Mouse (Mus musculus): ENCODE results near the gene Sept5.

The Sept5 gene

GRCm38 (mm10) chr16:18631141-18631540 lies 1.4 kb upstream of the Sept5 start:
- no peak for DNase-seq

DNA sequence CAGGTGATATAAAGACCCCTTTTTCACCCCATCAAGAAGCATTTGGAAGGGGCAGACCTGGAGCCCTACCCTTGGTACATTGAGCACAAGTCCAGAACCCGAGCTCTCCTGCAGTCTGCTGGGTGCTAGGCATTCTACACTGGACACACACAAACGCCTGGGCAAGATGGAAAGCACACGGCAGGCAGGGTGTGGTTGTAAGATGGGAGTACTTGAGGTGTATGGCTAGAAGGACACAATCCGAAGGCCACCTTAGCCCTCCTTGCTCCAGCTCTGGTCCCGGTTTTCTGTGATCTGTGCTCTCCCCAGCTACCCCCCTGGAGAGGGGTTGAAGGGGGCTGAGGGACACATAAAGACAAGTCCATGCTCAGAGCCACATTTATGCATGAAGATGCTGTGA lies 537 bp upstream of the Sept5 start:
- DNase-seq = no peak

GRCm38 (mm10) chr16:18628948-18629340 lies 810 bp downstream of the Sept5 start:
- no peak for DNase-seq

DNA sequence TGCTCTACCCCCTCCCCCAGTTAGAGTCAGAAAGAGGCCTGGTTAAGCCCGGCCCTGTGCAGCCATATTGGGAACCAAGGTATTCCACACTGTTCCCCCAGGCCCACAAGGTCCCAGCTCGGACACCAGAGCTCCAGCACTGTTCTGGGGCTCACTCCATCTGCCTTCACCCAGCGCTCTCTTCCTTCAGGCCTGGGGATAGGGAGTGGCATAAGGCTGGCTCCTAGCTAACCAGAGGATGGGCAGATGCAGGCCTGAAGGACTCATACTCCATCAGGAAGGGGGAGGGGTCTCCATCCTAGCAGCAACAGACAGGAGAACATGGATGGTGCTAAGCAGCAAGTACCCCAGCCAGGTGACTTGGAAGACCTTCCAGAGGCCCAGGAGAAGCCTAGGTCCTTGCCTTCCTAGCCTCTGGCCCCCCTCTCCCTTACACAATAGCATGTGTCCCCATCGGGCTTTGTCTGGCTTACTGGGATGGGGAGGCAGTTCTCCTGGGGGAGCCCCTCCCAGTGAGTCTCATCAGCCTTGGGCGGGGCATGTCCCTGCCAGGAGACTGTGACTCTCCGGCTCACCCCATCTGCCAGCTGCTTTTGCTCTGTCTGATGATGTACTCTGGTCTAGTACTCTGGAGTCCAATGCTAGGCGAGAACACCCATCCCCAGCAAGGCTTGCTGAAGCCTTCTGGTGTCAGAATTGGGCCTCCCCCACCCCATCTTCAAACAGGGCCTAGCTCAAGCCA lies 1.4 kb downstream of the Sept5 start:
- DNase-seq = no peak

DNA sequence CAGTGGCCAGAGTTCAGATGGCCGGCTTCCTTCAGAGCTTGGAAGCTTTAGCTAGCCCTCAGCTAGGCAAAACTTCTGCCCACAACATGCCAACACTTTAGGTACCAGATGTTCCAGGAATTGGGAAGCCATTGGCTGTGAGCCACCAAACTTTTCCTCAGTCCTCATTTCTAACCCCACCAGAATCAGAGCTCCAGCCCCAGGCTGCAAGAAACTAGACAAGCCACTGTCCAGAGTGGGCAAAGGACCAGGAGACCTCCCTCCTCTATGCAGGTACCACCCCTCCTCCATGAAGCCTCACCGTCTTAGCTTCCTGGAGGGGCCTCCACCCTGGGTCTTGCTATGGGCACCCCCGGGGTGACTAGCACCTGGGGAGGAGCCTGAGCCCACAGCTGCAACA lies 2.6 kb downstream of the Sept5 start:
- no peak for DNase-seq

DNA sequence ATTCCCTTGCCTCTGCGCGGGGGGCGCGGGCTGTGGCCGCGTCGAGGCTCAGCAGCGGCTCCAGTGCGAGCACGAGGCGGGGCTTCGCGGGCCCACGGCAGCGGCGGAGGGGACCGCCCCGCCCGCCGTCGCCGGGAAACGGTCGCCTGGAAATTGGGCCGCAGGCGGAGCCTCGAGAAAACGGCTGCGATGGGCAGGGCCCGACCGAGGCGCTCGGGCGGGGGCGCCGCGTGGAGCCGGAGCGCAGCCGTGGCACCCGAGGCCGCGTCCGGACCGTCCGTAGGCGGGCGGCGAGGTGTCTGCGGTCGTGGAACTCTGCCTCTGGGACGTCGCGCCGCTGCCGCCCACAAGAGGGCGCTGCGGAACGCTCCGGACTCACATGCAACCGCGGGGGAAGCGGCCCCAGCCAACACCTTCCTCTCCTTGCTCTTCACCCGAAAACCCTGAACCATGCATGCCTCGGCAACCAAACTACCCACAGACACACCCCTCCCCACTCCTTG lies 3.3 kb downstream of the Sept5 start, which contains the start of gene Gm49601:
Gene Gm49601 (minus strand): TSS at position 52 of the 503 bp plus-strand sequence.
- DNase-seq = peak; percentile 79

DNA sequence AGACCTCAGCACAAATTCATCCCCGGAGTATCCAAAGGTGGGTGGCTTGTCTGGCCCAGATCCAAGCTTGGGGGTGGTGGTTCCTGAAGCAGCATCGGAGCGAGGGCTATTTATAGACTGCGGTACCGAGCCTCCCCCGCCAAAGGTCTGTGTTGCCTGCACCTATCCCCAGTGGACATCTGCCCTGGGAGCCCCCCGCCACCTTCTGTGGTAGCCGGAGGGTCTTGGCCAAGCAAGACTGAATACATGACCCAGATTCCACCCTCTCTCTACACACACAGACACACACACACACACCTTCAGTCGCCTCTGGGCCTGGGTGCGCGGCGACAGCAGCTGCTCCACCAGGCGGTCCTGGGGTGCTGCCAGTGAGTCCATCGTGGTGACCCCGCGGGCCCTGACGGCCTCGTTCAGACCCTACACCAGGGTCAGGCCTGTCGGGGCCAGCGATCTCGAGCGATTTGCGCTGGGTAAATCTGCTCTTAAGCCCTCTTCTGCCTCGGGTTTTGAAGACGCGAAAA lies 3.9 kb downstream of the Sept5 start:
- peak; percentile 85 for DNase-seq

DNA sequence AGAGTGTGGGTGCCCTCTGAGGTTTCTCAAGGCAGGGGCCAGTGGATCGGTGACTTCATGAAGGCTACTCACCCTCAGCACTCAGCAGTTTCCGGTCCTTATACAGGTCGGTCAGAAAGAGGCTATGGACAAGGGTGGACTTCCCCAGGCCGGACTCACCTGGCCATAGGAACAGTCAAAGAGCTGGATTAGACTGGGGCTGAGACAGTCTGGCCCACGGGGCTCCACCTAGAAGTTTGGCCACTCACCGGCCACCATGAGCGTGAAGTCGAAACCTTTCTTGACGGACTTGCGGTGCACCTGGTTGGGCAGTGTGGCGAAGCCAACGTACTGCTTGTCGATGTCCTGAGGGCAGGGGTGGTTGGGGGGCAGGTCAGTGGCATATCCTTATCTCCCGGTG lies 4.7 kb downstream of the Sept5 start:
- DNase-seq = no peak

DNA sequence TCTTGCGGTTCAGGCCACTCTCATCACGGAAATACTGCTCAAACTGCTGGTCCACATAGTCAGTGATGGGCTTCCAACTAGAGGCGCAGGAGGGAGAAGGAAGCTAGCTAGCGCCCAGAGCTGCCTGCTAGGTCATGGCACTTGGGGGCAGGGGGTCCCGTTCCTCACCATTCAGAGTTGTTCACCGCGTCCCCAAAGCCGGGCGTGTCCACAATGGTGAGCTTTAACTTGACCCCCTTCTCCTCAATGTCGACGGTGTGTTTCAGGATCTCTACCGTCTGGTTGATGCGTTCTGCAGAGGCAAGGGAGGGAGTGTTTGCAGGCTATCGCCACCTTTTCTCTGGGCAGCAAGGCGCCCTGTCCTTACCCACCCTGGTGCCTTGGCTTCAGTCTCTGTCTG lies 5.1 kb downstream of the Sept5 start:
- no peak for DNase-seq

GRCm38 (mm10) chr16:18623751-18624540 lies 5.8 kb downstream of the Sept5 start:
- no peak for DNase-seq

DNA sequence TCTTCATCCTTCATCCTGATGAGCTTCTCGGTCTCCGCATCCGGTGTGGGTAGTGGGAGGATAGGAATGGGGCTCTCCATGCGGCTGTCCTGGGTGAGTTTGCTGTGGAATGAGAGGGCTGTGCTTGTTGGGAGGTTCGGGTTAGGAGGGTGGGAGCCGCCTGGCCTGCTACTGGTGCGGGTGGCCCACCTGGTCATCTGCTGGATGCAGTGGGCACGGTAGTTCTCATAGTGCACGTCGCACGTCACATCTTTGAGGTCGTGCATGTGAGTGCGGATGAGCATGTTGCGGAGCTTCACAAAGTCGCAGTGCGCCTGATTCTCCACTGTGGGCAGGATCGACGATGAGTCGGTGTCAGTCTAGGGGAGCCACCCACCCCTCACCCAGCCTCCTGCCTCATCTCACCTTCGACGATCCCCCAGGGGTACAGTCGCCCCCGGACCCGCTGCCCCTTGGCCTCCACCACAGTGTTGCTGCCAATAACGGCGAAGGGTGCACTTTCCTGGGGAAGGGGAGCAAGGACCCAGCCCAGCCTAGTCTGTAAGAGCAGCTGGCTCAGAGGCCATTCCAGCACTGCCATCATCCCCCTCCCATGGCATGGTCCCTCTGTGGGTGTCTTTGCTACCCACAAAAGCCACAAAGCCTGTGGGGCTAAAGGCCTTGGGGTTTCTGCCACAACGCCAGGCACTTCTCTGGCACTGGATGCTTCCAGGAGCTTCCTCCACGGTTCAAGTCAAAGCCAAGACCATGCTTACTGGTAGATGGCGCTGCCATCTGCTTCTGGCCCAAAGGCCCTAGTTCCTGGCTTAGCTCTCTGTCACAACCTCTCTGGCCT lies 6.6 kb downstream of the Sept5 start:
- DNase-seq = no peak

DNA sequence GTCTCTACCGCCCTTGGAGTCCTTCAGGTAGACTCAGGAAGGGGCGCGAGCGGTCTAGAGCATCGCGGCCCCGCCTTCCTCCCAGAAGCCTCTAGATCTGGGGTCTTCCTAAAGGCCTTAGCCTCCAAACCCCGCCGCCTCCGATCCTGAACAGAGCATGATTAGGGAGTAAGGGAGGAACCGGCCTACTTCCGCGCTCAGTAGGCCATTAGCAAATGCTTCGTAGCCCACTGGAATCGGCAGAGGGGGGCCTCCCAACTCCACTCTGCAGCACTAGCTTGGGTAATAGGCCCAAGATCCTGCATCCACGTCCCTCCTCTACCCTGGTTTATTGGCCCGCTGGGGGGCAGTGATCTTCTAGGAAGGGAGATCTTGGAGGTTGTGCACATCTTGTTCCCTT lies 7.7 kb downstream of the Sept5 start, which contains the start of gene Gp1bb:
Gene Gp1bb (minus strand): TSS at position 385 of the 400 bp plus-strand sequence.
- DNase-seq = no peak

GRCm38 (mm10) chr16:18621362-18622001 lies 8.3 kb downstream of the Sept5 start:
- DNase-seq = no peak

DNA sequence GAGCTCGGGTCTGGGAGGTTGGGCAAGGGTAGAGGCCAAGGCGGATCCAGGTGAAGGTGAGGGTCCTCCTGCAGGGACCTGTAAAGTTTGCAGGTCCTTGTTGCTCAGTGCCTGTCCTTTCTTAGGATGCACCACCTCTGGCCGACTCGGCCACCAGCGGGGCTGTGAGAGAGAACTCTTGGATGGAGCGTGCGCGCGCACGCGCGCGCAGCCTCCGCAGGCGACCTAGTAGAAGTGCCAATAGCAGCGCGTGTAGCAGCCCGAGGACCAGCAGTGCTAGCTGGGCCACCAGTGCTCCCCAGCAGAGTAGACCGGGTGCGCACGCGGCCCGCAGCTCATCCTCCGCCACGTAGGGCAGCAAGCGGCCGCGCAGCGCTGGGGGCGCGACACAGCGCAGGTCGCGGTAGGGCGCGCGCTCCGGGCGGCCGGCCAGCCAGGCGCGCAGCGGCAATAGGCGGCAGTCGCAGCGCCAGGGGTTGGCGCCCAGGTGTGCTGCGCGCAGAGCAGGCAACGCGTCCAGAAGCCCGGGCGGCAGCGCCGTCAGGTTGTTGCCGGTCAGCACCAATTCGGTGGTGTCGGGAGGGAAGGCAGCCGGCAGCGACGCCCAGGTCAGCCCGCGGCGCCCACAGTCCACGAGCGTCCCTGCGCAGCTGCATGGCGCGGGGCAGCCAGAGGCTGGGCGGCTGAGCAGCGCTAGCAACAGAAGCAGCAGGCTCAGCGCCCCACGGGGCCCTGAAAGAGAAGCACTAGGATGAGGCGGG lies 9.0 kb downstream of the Sept5 start:
- peak; percentile 56 for DNase-seq

- DNase-seq = no peak
These were observed 9.6 kb downstream of the Sept5 start for GRCm38 (mm10) chr16:18620201-18620600.

DNA sequence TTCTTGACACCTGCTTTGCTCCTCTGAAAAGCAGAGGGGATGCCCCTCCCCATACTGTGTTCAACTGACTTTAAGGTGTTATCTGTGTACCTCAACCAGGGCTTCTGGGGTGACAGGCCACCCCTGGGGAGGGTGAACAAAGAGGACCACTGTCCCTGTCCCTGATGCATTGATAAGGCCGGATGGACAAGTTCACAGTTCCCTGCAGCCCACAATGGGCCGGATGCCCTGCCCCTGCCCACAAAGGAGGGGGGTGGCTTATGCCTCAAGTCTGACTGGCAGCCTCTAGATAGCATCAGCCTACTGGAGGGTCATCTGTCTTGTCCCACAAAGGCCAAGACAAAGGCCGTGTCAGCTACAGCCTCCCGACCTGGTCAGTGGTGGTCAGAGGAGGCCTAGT lies 10.6 kb downstream of the Sept5 start:
- no peak for DNase-seq

DNA sequence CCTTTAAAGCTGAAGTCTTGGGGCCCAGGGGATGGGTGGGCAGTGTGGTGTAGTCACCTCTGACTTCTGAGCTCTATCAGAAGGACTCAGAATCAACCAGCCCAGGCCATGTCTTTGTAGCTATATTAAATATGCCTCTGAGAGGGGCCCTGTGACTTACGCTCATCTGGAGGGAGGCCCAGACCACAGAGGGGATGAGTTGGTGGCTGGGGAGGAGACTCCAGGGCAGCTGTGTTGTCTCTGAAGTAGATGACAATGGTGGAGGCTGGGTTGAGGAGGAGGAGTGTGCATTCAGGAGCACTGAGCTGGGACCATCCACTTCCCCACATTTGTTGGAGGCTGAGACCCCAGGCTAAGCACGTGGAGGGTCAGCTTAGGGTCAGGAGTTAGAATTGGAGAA lies 11.5 kb downstream of the Sept5 start:
- no peak for DNase-seq

- DNase-seq = peak; percentile 91
These were observed 12.2 kb downstream of the Sept5 start for GRCm38 (mm10) chr16:18617370-18618065.

DNA sequence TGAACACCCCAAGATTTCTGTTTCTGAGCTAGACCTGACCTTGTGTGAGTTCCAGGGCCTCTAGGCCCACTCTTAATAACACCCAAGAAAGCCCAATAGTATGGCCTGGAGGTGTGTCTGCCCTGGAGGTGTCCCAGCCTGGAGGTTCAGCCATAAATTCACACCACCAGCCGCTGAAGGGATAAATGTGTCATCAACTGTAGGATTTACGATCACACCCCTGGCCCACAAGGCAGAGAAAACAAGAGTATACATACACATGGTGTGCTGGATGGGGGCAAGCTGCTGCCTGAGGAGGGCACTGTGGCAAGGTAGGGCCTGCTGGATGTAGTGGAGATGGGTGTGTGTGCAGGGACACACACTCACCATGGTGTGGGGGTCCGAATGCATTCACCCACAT lies 16.5 kb downstream of the Sept5 start:
- DNase-seq = no peak

DNA sequence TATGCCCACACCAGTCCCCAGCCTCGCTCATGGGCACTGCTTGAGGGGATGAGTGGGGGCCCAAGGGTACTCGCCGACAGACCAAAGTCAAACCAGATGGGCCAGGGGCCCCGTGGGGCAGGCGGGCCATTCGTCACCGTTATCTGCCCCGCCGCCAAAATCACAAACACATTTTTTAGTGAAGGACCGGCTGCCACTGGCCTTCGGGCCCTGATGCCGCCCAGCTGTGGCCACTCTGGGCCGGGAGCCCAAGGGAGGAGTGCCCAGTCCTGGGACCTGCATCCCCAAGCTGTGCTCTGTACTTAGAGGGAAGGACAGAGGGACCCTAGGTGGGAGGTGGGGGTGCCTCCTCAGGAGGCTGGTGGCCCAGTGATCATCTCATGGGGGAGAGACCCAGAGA lies 18.0 kb downstream of the Sept5 start:
- DNase-seq = no peak

DNA sequence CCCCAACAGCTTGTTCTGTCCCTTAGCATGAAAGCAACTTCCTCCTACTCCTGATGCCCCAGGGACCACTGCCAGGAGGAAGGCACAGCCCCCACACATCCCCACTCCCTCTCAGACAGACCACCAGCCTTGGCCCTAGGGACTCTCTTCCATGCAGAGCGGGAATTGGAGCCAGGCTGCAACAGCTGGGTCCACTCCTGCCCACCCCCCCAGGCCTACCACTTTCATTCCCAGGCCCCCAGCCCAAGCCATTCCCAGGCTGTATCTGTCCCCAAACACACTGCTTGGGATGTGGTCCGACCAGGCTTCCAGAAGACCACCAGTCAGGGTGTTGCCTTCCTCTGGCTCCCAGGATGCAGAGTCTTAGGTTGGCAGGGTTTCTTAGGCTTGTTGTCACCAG lies 20.7 kb downstream of the Sept5 start:
- no peak for DNase-seq

All from right cerebral cortex, postnatal 14 days (tissue).